Mouse (Mus musculus) cortical plate, adult 2 months (tissue): ENCODE data around the gene Gipr.

Experiments
- CTCF ChIP-seq: fragments of 200-500 bp; IDR thresholded peaks from 2 replicates; pipeline ENCODE4 v1.5.1; 2011; ENCODE audit warnings: mild to moderate bottlenecking, control low read depth, low read length; ENCODE audit not compliant: insufficient read depth; ENCODE audit errors: extremely low read depth
- POLR2A ChIP-seq: fragments of 200-500 bp; IDR thresholded peaks from 2 replicates; pipeline ENCODE4 v1.6.1; 2011; ENCODE audit warnings: mild to moderate bottlenecking, low read length, control low read depth; ENCODE audit not compliant: insufficient read depth; ENCODE audit errors: extremely low read depth

- TF ChIP-seq POLR2A (no peak), CTCF (no peak)
Measured at GRCm38 (mm10) chr7:19166990-19167389, 1.1 kb upstream of the Gipr start.
